Mouse (Mus musculus): ENCODE data around the gene Ccng2. TPM values are rescaled to one million over a fixed set of nuclear protein-coding genes. Genes with fewer than 3 reads are reported as not detected.

The Ccng2 gene
- total RNA-seq, 2 experiments from 2014 or later, result 49.1 to 58.5 TPM

DNA sequence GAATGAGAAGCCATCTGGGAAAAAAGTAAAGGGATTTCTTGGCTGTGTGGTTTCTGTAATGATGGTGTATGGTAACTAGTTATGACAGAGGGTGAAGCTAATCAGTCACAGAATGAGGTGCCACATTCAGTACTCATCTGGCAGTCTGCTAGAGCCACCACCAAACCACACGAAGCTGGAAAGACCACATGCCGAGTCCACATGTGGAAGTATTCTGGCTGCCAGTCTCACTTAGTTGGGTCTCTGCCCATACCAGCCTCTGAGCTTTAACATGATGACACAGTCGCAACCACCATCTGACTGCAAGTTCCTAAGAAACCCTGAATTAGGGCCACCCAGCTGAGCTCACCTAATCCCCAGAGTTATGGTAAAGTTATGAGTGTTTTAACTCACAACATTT lies 6.1 kb upstream of the Ccng2 start:
- DNase-seq (ENCODE audit: extremely low spot score in 1 of 2, low spot score in 1 of 2), result no peak

DNA sequence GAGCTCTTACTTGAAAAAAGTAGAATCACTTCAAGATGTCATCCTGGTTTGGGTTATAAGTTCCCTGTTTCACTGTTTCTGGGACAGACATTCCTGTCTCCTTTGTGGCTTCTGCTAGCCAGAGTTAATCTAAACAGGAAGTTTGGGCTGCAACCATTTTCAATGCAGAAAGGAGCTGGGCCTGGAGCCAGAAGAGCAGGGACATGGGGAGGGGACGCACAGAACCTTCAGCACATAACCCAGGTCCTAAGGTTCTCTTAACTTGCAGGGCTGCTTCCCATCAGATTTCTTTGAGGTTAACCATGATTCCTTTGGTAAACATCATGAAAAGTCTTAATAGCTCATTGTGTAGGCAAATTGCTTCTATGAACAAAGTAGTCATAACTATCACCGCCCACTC lies 4.3 kb upstream of the Ccng2 start:
- DNase-seq (ENCODE audit: extremely low spot score in 1 of 2, low spot score in 1 of 2), result no peak

DNA sequence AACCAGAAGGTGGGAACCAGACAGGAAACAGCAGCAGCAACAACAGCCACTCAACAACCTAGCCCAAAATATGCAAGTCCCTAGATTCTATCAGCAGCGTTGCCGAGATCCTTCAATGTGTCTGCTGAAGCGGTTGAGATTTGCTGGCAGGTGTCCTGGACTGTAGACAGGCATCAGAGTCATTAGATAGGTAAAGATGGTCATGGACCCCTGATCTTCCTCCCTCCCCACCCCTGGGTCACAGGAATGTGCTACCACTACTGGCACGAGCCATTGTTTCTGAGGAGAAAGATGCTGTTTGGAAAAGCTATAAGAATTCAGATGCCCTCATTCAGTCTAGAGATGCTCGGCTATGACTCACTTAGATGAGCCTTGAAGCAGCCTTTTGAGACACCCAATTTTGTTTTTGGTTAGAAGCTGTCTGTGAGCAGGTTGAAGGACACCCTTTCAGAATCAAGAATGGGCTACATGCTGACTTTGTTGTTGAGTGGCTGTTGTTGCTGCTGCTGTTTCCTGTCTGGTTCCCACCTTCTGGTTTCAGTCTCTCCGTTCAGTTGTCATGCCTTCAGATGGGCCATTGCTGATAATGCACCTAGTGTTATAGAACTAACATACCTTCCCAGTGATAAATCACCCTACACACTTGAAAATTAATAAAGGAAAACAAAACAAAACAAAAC lies 3.5 kb upstream of the Ccng2 start:
- no peak for DNase-seq (ENCODE audit: extremely low spot score in 1 of 2, low spot score in 1 of 2)

- no peak for DNase-seq (ENCODE audit: extremely low spot score in 1 of 2, low spot score in 1 of 2)
Measured at GRCm38 (mm10) chr5:93264136-93264700, 2.8 kb upstream of the Ccng2 start.

DNA sequence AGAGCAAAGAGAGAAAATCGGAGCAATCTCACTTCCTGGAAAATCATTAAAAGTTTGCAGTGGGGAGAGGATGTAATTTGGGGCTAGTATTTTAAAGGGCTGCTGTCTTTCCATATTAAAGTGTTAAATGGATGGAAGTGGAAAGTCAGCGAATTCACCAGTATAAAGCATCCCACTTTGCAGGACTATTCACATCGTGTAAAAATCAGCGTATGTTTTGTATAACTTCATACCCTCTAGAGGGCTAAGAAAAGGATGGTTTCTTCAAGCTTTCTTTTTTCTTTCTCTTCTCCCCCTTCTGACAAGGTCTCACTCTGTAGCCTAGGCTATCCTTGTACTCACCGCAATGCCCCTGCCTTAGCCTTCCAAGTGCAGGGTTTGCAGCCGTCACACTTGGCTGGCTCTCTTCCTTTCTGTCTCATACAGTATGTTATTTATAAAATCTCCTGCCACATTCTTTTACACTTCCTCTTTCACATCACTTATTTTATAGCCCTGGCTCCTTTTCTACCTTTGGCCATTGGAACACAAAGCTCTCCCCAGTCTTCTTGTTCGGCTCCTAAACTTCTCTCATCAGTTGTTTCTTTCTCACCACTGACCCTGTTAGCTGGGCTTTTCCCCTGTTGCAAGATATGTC lies 1.8 kb upstream of the Ccng2 start:
- no peak for DNase-seq (ENCODE audit: extremely low spot score in 1 of 2, low spot score in 1 of 2)

DNA sequence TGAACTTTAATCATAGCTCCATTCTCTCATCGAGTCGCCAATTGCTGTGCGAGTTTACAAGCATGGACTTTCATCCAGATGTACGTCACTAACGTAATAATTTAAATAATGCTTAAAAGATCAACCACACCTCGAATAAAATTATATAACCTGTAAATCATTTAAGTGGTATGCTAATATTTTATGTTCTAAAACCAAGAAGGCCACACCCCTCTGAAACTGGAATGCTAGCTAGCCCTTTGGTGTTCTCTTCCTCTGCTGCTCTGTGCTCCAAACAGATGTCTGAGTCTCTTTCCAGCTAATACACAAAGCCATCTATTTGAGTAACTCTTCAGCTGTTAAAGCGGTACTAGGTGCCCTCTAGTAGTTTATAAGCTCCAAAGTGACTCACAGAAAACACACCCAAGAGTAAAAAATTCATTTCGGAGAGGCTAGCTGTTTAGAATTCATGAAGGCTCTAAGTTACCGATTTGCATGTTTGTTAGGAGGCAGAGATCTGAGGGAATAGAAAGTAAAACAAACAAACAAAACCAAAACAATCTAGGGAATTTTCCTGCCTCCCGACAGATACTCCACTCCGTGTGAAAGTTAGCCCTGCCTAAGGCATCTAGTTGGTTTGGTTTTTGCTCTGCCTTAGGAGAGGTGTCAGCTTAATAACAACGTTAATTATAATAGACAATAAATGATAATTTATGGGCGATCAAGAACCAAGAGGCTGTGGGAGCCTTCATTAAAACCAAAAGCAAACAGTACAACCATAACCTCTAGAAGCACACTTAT lies 1.1 kb upstream of the Ccng2 start:
- no peak for DNase-seq (ENCODE audit: extremely low spot score in 1 of 2, low spot score in 1 of 2)

GRCm38 (mm10) chr5:93267851-93268606 lies 972 bp downstream of the Ccng2 start:
- peak; percentile 59 to 64 for DNase-seq (ENCODE audit: extremely low spot score in 1 of 2, low spot score in 1 of 2)

DNA sequence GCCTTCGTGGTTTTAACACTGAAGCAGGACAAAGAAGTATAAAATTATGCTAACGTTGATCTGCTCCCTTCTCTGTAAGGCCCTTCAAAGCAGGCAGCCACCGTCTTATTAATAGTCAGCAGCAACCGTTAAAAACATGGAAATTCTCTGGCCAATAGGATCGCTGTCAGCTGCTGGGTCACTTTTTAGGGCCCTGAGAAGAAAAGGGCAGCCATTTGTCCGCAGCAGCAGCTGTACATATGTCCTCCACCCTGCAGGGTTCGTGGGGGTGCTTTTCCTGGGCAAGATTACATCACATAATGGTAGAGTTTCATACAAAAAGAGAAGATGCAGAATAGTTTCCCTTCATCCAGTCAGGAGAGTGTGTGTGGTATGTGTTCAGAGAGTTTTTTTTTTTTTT lies 3.0 kb downstream of the Ccng2 start:
- no peak for DNase-seq (ENCODE audit: extremely low spot score in 1 of 2, low spot score in 1 of 2)

GRCm38 (mm10) chr5:93270721-93271120 lies 3.7 kb downstream of the Ccng2 start:
- DNase-seq (ENCODE audit: extremely low spot score in 1 of 2, low spot score in 1 of 2), result no peak

- DNase-seq (ENCODE audit: extremely low spot score in 1 of 2, low spot score in 1 of 2), result no peak
Measured at GRCm38 (mm10) chr5:93282446-93283107, 15.5 kb downstream of the Ccng2 start.

GRCm38 (mm10) chr5:93283109-93283508 lies 16.1 kb downstream of the Ccng2 start:
- DNase-seq (ENCODE audit: extremely low spot score in 1 of 2, low spot score in 1 of 2), result no peak

DNA sequence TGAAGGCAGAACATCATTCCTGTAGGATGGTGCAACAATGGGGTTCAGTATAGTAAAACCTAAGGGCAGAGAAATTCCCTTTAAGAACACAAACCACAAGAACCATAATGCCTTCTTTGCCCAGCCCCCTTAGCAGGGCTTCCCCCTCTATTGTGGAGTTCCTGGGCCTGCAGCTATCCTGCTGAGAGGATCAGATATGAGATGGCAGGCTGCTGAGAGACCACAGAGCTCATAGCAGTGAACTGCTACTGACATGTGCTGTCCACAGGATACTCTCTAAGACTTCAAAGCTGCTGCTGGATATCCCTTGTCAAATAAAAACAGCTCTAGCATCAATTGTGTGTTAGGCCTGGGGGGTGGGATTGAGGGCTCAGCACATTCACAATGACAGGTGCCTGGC lies 21.5 kb downstream of the Ccng2 start:
- DNase-seq (ENCODE audit: extremely low spot score in 1 of 2, low spot score in 1 of 2), result no peak

- no peak for DNase-seq (ENCODE audit: extremely low spot score in 1 of 2, low spot score in 1 of 2)
Measured at GRCm38 (mm10) chr5:93290282-93290681, 23.2 kb downstream of the Ccng2 start.

GRCm38 (mm10) chr5:93296341-93296746 lies 29.3 kb downstream of the Ccng2 start:
- DNase-seq (ENCODE audit: extremely low spot score in 1 of 2, low spot score in 1 of 2), result no peak

DNA sequence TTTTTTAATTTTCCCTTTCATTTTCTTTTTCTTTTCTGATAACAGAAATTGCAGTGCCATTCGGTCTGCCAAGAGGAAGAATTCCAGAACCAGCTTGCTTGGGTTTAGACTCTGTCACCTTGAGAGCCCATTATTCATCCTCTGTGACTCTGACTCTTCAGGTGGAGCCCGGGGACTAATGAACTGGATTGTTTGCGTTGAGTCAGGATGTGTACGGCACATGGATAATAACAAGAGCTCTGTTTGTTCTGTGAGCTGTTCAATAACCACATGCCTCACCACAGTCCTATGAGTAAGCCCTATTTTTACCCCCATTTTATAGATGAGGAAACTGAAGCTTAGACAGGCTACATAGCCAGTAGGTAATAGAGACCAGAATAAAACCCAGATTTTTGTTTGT lies 29.7 kb downstream of the Ccng2 start:
- DNase-seq (ENCODE audit: extremely low spot score in 1 of 2, low spot score in 1 of 2), result no peak

DNA sequence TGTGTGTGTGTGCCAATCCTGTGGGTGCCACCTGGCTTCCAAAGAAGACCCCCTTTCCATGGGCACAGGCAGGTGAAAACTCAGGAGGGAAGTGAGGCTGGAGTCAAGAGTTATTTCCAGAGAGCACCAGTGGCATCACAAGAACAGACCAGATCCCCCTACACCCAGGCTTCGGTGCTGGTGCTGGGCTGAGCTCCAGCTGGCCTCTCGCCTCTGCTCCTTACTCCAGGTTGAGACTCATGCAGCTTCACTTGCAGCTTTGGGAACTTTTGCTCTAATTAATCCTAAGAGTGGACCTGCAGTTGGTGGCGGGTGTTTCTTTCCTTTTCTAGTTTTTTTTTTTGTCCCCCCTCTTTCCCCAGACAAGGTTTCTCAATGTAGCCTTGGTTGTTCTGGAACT lies 30.3 kb downstream of the Ccng2 start:
- DNase-seq (ENCODE audit: extremely low spot score in 1 of 2, low spot score in 1 of 2), result no peak

DNA sequence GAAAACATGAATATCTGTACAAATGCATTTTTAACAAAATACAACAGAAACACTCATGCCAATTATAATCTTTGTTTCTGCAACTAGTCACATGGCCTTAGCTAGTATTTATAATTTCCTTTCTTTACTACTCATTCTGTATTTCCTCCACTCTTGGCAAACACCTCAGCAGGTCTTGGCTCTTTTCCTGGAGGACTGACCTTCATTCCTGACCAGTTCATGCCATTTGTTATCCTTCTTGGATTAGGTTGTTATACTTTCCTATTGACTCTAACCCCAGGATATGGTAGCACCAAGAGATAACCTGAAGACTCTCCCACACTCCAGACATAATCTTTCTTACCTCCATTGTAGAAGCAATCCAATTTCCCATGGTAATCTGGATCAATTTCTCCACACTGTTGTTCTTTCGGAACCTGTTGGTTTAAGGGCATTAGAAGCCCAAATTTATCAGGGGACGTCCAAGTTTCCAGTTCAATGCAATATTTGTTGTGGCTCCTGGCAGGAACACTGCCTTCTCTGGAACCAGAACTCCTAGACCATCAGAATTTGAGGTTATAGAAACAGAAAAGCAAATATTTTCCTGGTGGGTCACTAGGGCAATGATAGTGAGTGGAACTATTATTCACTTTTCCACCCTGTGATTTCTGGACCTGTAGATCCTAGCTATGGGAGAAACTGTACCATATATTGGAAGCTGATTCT lies 38.2 kb downstream of the Ccng2 start:
- no peak for DNase-seq (ENCODE audit: extremely low spot score in 1 of 2, low spot score in 1 of 2)

GRCm38 (mm10) chr5:93308909-93309308 lies 41.9 kb downstream of the Ccng2 start:
- no peak for DNase-seq (ENCODE audit: extremely low spot score in 1 of 2, low spot score in 1 of 2)

DNA sequence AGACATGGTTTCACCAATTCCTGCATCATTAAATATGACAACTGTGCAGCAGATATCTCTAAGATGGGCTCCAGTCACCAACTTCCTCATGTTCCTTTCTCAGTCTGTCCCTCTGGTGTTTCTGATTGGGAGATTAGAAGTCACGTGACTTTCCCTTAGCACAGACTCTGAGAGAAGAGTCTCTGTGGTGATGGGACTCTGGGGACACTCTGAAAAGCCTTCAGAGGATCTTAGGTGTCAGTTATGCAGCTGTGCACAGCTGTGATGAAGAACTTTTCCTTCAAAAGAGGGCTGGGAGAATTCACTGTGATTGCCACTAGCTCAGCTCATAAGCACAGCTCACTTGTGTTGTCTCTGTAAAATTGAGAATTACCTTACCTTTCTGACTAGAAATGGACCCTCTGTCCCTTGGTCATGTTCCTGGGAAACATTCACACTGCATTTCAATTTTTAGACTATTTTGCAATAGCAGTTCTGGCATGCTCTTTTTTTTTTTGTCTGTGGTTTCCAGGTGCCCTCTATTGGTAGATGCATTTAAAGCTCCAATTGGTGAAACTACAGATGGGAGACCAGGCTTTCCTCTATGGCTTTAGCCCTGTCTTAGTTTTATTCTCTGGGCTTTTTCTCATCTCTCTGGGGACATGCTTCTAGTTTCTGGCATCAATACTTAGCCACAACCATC lies 56.4 kb downstream of the Ccng2 start:
- DNase-seq (ENCODE audit: extremely low spot score in 1 of 2, low spot score in 1 of 2), result no peak
